Mouse (Mus musculus): ENCODE measurements around the gene Aspn. TPM values are rescaled to one million over a fixed set of nuclear protein-coding genes. Genes with fewer than 3 reads are reported as not detected.

Aspn gene
- total and polyA plus RNA-seq, 3 experiments, result 4.3 to 16.7 (median 13.8) TPM

- no peak for TF ChIP-seq EP300 (IDR thresholded peaks at IDR 0.05; ENCODE audit: insufficient read depth, low read depth, low read length)
- TF ChIP-seq POLR2A (IDR thresholded peaks at IDR 0.05; ENCODE audit: insufficient read depth, low read depth, low read length), result no peak
- no peak for TF ChIP-seq CTCF (IDR thresholded peaks at IDR 0.05)
- Histone ChIP-seq H3K27me3 (ENCODE audit: control insufficient read depth, insufficient read depth, low read length) (no peaks in the 10 kb centered on the region), H3K36me3 (ENCODE audit: control insufficient read depth, insufficient read depth, low read length) (no peaks in the 10 kb centered on the region; the same call in 1 of the 2 replicates), H3K4me1 (ENCODE audit: control insufficient read depth, insufficient read depth, low read length) (peaks cover 2% of the 10 kb centered on the region), H3K4me3 (no peak overlapping the region), H3K27ac (no peak overlapping the region), H3K79me2 (replicated peaks; ENCODE audit: control insufficient read depth, insufficient read depth, low read length) (no peaks in the 10 kb centered on the region), H3K9ac (ENCODE audit: low read depth, low read length) (no peak overlapping the region)
- intact Hi-C loops (cut with DNase I), result no loop called here
- no peak for DNase-seq
- 96% methylated on average over 1 of the region's 1 CpGs for WGBS
These were observed 20.1 kb downstream of the Aspn start for GRCm38 (mm10) chr13:49564347-49564746.

GRCm38 (mm10) chr13:49570371-49570770 lies 26.1 kb downstream of the Aspn start:
- Histone ChIP-seq H3K4me3 (no peak overlapping the region), H3K36me3 (ENCODE audit: control insufficient read depth, insufficient read depth, low read length) (no peaks in the 10 kb centered on the region), H3K9ac (ENCODE audit: low read depth, low read length) (no peak overlapping the region), H3K79me2 (replicated peaks; ENCODE audit: control insufficient read depth, insufficient read depth, low read length) (no peaks in the 10 kb centered on the region), H3K27ac (no peak overlapping the region), H3K4me1 (ENCODE audit: control insufficient read depth, insufficient read depth, low read length) (no peaks in the 10 kb centered on the region), H3K27me3 (ENCODE audit: control insufficient read depth, insufficient read depth, low read length) (no peaks in the 10 kb centered on the region)
- DNase-seq, result no peak
- 84% methylated on average over 3 of the region's 3 CpGs for WGBS
- TF ChIP-seq CTCF (IDR thresholded peaks at IDR 0.05), result no peak
- intact Hi-C loops (cut with DNase I), result no loop called here

GRCm38 (mm10) chr13:49571418-49571817 lies 27.2 kb downstream of the Aspn start:
- Histone ChIP-seq H3K79me2 (replicated peaks; ENCODE audit: control insufficient read depth, insufficient read depth, low read length) (no peaks in the 10 kb centered on the region), H3K4me3 (no peak overlapping the region), H3K27me3 (ENCODE audit: control insufficient read depth, insufficient read depth, low read length) (no peaks in the 10 kb centered on the region), H3K9ac (ENCODE audit: low read depth, low read length) (no peak overlapping the region), H3K36me3 (ENCODE audit: control insufficient read depth, insufficient read depth, low read length) (no peaks in the 10 kb centered on the region), H3K27ac (no peak overlapping the region), H3K4me1 (ENCODE audit: control insufficient read depth, insufficient read depth, low read length) (no peaks in the 10 kb centered on the region)
- TF ChIP-seq EP300 (IDR thresholded peaks at IDR 0.05; ENCODE audit: insufficient read depth, low read depth, low read length), result no peak
- TF ChIP-seq POLR2A (IDR thresholded peaks at IDR 0.05; ENCODE audit: insufficient read depth, low read depth, low read length), result no peak
- no peak for TF ChIP-seq CTCF (IDR thresholded peaks at IDR 0.05)
- no peak for DNase-seq
- 77% methylated on average over 2 of the region's 2 CpGs for WGBS
- intact Hi-C loops (cut with DNase I), result no loop called here

- TF ChIP-seq POLR2A (IDR thresholded peaks at IDR 0.05; ENCODE audit: insufficient read depth, low read depth, low read length), result no peak
- no peak for TF ChIP-seq EP300 (IDR thresholded peaks at IDR 0.05; ENCODE audit: insufficient read depth, low read depth, low read length)
- TF ChIP-seq CTCF (IDR thresholded peaks at IDR 0.05), result no peak
- Histone ChIP-seq H3K4me1 (ENCODE audit: control insufficient read depth, insufficient read depth, low read length) (no peaks in the 10 kb centered on the region; the same call in 1 of the 2 replicates), H3K27me3 (ENCODE audit: control insufficient read depth, insufficient read depth, low read length) (no peaks in the 10 kb centered on the region), H3K9ac (ENCODE audit: low read depth, low read length) (no peak within 1 kb of the TSS), H3K27ac (peak within 1 kb of the TSS; percentile 76), H3K36me3 (ENCODE audit: control insufficient read depth, insufficient read depth, low read length) (no peaks in the 10 kb centered on the region), H3K4me3 (no peak within 1 kb of the TSS), H3K79me2 (replicated peaks; ENCODE audit: control insufficient read depth, insufficient read depth, low read length) (no peaks in the 10 kb centered on the region)
- intact Hi-C loops (cut with DNase I), result loop anchor here (5.0 kb wide), 1 partner anchor 40 kb away; the partner anchor contains the start of gene Aspn
- no peak for DNase-seq
- WGBS, result 48% methylated on average over 8 of the region's 8 CpGs
These were observed 37.6 kb downstream of the Aspn start, which contains the start of gene Omd for GRCm38 (mm10) chr13:49581541-49582530. Gene Omd (plus strand): TSS chr13:49582462.

- intact Hi-C loops (cut with DNase I), result loop anchor here (5.0 kb wide), 1 partner anchor 42 kb away; the partner anchor contains the start of gene Aspn
- no peak for DNase-seq
- TF ChIP-seq EP300 (IDR thresholded peaks at IDR 0.05; ENCODE audit: insufficient read depth, low read depth, low read length), result no peak
- TF ChIP-seq POLR2A (IDR thresholded peaks at IDR 0.05; ENCODE audit: insufficient read depth, low read depth, low read length), result no peak
- peak overlapping the region; percentile 63 for H3K27ac ChIP-seq
- H3K9ac ChIP-seq (ENCODE audit: low read depth, low read length), result no peak overlapping the region
- no peaks in the 10 kb centered on the region for H3K27me3 ChIP-seq (ENCODE audit: control insufficient read depth, insufficient read depth, low read length)
- no peak overlapping the region for H3K4me3 ChIP-seq
- no peaks in the 10 kb centered on the region; the same call in 1 of the 2 replicates for H3K4me1 ChIP-seq (ENCODE audit: control insufficient read depth, insufficient read depth, low read length)
- H3K36me3 ChIP-seq (ENCODE audit: control insufficient read depth, insufficient read depth, low read length), result no peaks in the 10 kb centered on the region
- no peaks in the 10 kb centered on the region for H3K79me2 ChIP-seq (replicated peaks; ENCODE audit: control insufficient read depth, insufficient read depth, low read length)
These were observed 39.6 kb downstream of the Aspn start for GRCm38 (mm10) chr13:49583859-49584258.

Measured in heart, adult 2 months (tissue).